Mouse (Mus musculus): ENCODE measurements around the gene Tjp1. TPM values are rescaled to one million over a fixed set of nuclear protein-coding genes. Genes with fewer than 3 reads are reported as not detected.

The Tjp1 gene
- polyA plus RNA-seq, 1 experiment from 2014 or later, result 3.1 TPM

DNA sequence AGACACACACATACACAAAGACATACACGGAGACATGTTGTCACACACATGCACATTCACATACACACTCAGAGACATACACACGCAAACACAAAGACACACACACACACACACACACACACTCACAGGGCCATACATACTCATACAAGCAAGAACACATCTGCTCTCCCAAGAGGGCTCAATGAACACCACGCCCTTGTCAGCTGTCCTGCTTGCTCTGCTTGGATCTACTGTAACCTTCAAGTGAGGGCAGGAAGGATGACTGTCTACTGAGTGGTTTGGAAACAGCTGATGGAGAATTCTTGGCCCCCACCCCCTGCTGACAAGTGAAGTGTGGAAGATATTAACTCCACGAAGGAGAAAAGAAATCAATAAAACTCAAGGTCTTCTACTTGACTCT lies 64.1 kb downstream of the Tjp1 start:
- no peak overlapping the region for H3K4me2 ChIP-seq
- no peaks in the 10 kb centered on the region for H3K9me3 ChIP-seq (replicated peaks)
- H3K9ac ChIP-seq, result no peak overlapping the region
- H3K4me3 ChIP-seq (replicated peaks), result no peak overlapping the region
- 49% methylated on average over 4 of the region's 4 CpGs for WGBS (ENCODE audit: insufficient replicate concordance)
- peaks cover 13% of the 10 kb centered on the region for H3K4me1 ChIP-seq (replicated peaks)
- H3K27me3 ChIP-seq, result no peaks in the 10 kb centered on the region
- no peak for ATAC-seq (ENCODE audit: insufficient read depth)
- H3K36me3 ChIP-seq (replicated peaks), result no peaks in the 10 kb centered on the region
- H3K27ac ChIP-seq (replicated peaks), result no peak overlapping the region

DNA sequence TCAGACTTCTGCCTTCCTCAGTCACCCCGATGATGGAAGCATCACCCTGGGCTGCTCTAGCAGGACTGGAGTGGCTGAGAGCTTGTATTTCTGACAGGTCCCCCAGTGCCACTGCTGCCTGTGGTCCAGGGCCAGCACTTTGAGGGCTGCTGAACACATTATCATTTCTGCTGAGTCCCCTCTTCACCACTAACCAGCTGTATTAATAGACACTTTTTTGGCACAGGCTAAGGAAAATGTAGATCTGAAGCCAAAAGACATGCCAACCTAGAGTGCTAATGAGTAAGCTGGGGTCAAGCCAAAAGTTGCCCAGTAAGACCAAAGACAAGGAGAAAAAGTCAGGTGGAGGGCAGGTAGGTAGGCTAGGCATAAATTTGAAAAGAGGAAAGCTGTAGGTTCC lies 66.2 kb downstream of the Tjp1 start:
- WGBS (ENCODE audit: insufficient replicate concordance), result 42% methylated on average over 1 of the region's 1 CpGs
- Histone ChIP-seq H3K4me3 (replicated peaks) (no peak overlapping the region), H3K4me1 (replicated peaks) (peaks cover 4% of the 10 kb centered on the region; the same call in 1 of the 2 replicates), H3K27me3 (no peaks in the 10 kb centered on the region), H3K27ac (replicated peaks) (no peak overlapping the region), H3K36me3 (replicated peaks) (no peaks in the 10 kb centered on the region), H3K4me2 (no peak overlapping the region), H3K9ac (no peak overlapping the region), H3K9me3 (replicated peaks) (no peaks in the 10 kb centered on the region)
- ATAC-seq (ENCODE audit: insufficient read depth), result no peak

DNA sequence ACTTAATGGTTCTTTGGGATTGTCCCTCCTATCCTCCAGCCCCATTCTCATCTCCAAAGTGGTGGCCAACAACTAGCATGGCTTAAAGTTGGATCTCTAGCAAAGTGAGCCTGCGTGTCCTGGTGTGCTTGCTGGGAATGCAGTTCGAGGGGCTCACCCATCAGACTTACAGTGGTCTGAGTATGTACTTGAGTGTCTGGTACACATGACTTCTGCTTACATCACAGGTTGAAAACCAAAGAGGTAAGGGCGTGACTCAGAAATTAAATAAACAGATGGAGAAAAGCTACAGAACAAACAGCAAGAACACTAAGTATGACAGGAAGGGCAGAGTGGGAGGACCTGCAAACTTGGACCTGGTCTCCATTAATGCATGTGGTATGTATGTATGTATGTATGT lies 67.4 kb downstream of the Tjp1 start:
- Histone ChIP-seq H3K4me3 (replicated peaks) (no peak overlapping the region), H3K36me3 (replicated peaks) (no peaks in the 10 kb centered on the region), H3K4me1 (replicated peaks) (no peaks in the 10 kb centered on the region), H3K27ac (replicated peaks) (no peak overlapping the region), H3K9ac (no peak overlapping the region), H3K4me2 (no peak overlapping the region), H3K9me3 (replicated peaks) (no peaks in the 10 kb centered on the region), H3K27me3 (no peaks in the 10 kb centered on the region)
- no peak for ATAC-seq (ENCODE audit: insufficient read depth)
- 59% methylated on average over 3 of the region's 3 CpGs for WGBS (ENCODE audit: insufficient replicate concordance)

DNA sequence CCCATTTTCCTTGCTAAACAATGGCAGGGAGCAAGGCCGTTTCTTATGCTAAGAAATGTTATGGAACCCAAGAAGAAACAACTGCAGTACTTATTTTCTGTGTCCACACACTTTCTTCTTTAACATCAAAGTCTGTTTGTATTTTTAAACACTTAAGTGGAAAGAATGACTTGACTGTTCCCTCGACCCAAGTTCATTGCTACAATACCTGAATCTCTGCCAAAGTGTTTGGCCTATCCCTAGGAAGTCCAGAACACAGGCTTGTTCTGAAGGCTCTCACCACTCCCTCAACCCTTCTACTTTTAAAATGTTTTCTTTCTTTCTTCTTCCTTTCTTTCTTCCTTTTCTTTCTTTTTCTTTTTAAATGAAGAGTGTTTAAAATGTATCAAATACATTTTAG lies 71.5 kb downstream of the Tjp1 start:
- Histone ChIP-seq H3K9ac (no peak overlapping the region), H3K27ac (replicated peaks) (no peak overlapping the region), H3K4me1 (replicated peaks) (no peaks in the 10 kb centered on the region), H3K4me3 (replicated peaks) (no peak overlapping the region), H3K36me3 (replicated peaks) (no peaks in the 10 kb centered on the region), H3K9me3 (replicated peaks) (no peaks in the 10 kb centered on the region), H3K4me2 (no peak overlapping the region), H3K27me3 (no peaks in the 10 kb centered on the region)
- 27% methylated on average over 2 of the region's 2 CpGs for WGBS (ENCODE audit: insufficient replicate concordance)
- ATAC-seq (ENCODE audit: insufficient read depth), result no peak

DNA sequence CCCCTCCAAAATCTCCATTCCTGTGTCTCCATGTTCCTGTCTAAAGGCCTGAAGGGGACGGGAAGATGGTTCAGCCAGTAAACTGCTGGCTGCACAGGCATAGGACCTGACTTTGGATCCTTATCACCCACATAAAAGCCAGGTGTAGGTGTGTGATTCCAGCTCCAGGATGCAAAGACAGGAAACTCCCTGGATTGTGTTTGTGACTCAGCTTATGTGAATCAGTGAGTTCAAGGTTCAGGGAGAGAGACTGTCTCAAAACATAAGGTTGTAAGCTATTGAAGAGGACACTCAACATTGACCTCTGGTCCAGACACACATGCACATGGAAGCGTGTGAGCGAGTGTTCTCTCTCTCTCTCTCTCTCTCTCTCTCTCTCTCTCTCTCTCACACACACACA lies 72.4 kb downstream of the Tjp1 start:
- H3K9ac ChIP-seq, result no peak overlapping the region
- no peak overlapping the region for H3K4me3 ChIP-seq (replicated peaks)
- no peaks in the 10 kb centered on the region for H3K27me3 ChIP-seq
- no peak for ATAC-seq (ENCODE audit: insufficient read depth)
- WGBS (ENCODE audit: insufficient replicate concordance), result 72% methylated on average over 3 of the region's 3 CpGs
- H3K9me3 ChIP-seq (replicated peaks), result no peaks in the 10 kb centered on the region
- no peak overlapping the region for H3K27ac ChIP-seq (replicated peaks)
- no peaks in the 10 kb centered on the region for H3K4me1 ChIP-seq (replicated peaks)
- no peak overlapping the region for H3K4me2 ChIP-seq
- no peaks in the 10 kb centered on the region for H3K36me3 ChIP-seq (replicated peaks)

DNA sequence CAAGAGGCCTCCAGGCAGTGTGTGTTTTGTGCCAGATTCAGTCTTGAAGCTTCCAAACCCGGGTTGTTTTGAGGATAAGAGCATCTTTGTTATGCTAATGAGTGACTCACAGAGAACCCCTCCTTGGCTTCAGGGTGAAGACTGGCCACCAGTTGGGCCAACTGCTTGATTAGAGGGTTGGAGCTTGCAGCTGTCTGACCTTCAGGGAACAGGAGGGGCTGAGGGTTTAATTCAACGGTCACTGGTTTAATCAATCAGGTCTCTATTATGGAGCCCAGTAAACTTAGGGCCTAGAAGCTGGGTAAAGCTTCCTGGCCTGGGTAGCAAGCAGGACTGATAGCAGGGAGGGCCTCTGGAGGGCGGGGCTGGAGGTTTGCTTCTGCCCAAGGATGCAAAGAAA lies 73.3 kb downstream of the Tjp1 start:
- H3K36me3 ChIP-seq (replicated peaks), result no peaks in the 10 kb centered on the region
- H3K4me1 ChIP-seq (replicated peaks), result no peaks in the 10 kb centered on the region
- H3K4me2 ChIP-seq, result no peak overlapping the region
- 38% methylated on average over 3 of the region's 3 CpGs for WGBS (ENCODE audit: insufficient replicate concordance)
- no peak for ATAC-seq (ENCODE audit: insufficient read depth)
- H3K27ac ChIP-seq (replicated peaks), result no peak overlapping the region
- H3K27me3 ChIP-seq, result no peaks in the 10 kb centered on the region
- no peaks in the 10 kb centered on the region for H3K9me3 ChIP-seq (replicated peaks)
- H3K4me3 ChIP-seq (replicated peaks), result no peak overlapping the region
- no peak overlapping the region for H3K9ac ChIP-seq

DNA sequence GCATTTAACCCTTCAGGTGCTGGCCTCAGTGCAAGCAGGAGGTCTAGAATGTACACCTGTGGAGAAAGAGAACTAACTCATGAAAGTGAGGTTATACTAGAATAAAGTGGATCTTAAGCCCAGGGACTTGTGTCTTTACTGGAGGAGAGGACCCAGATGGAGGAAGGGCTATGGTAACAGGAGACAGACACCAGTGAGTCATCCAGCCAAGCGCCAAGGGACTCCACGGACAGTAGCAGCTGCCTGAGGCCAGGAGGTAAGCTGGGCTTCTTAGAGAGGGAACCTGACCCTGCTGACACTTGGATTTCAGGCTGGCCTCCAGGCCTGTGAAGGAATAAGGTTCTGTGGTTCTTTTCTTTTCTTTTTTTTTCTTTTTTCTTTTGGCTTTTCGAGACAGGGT lies 75.3 kb downstream of the Tjp1 start:
- Histone ChIP-seq H3K4me3 (replicated peaks) (no peak overlapping the region), H3K27me3 (no peaks in the 10 kb centered on the region)
- 55% methylated on average over 3 of the region's 3 CpGs for WGBS (ENCODE audit: insufficient replicate concordance)

DNA sequence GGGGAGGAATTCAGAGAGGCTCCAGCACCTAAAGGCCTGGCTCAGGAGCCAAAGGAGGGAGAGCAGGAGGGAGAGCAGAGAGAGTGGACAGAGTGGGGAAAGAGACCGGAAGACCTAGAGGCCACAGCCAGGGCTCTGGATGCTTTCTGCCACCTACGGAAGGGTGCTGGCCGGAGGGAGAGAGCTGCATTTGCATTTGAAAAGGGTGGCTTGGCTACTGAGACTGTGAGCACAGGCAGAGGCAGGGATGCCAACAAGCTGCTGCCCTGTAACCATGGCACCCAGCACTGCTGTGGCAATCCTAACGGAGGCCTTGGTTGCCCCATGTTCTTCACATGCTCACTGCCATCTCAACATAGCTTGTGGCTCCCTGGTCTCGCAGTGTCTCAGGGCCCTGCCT lies 77.4 kb downstream of the Tjp1 start:
- Histone ChIP-seq H3K4me3 (replicated peaks) (no peak overlapping the region), H3K4me2 (no peak overlapping the region), H3K27me3 (no peaks in the 10 kb centered on the region), H3K4me1 (replicated peaks) (no peaks in the 10 kb centered on the region), H3K27ac (replicated peaks) (no peak overlapping the region), H3K9ac (no peak overlapping the region), H3K36me3 (replicated peaks) (no peaks in the 10 kb centered on the region), H3K9me3 (replicated peaks) (no peaks in the 10 kb centered on the region)
- WGBS (ENCODE audit: insufficient replicate concordance), result 62% methylated on average over 5 of the region's 5 CpGs
- no peak for ATAC-seq (ENCODE audit: insufficient read depth)

More for the DNA sequence above, 75.3 kb downstream of the Tjp1 start:
- no peak overlapping the region for H3K27ac ChIP-seq (replicated peaks)
- no peak overlapping the region for H3K9ac ChIP-seq
- H3K4me2 ChIP-seq, result no peak overlapping the region
- no peaks in the 10 kb centered on the region for H3K9me3 ChIP-seq (replicated peaks)
- H3K36me3 ChIP-seq (replicated peaks), result no peaks in the 10 kb centered on the region
- no peak for ATAC-seq (ENCODE audit: insufficient read depth)
- no peaks in the 10 kb centered on the region for H3K4me1 ChIP-seq (replicated peaks)

DNA sequence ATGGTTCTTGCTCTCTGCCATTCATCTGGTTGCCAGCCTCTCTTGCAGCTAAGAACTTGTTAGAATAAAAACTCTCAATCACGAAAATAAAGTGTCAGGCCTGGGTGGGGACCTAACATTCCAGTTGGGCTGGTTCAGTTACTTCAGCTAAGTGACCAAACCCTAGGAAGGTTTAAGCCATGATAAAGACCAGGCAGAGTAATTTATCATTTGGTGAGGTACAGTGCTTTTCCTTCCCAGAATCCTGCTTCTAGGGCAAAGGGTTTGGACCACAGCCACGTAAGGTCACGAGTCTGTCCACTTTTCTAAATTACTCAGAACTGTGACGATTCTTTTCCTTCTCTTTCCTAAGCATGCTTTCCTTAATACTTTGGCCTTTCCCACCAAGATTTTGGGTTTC lies 86.1 kb downstream of the Tjp1 start:
- ATAC-seq (ENCODE audit: insufficient read depth), result no peak
- H3K4me3 ChIP-seq (replicated peaks), result no peak overlapping the region
- no peaks in the 10 kb centered on the region for H3K4me1 ChIP-seq (replicated peaks)
- H3K9ac ChIP-seq, result no peak overlapping the region
- no peaks in the 10 kb centered on the region for H3K9me3 ChIP-seq (replicated peaks)
- 62% methylated on average over 4 of the region's 4 CpGs for whole genome bisulfite sequencing (ENCODE audit: insufficient replicate concordance)
- H3K27ac ChIP-seq (replicated peaks), result no peak overlapping the region
- H3K4me2 ChIP-seq, result no peak overlapping the region
- no peaks in the 10 kb centered on the region for H3K36me3 ChIP-seq (replicated peaks)
- no peaks in the 10 kb centered on the region for H3K27me3 ChIP-seq

DNA sequence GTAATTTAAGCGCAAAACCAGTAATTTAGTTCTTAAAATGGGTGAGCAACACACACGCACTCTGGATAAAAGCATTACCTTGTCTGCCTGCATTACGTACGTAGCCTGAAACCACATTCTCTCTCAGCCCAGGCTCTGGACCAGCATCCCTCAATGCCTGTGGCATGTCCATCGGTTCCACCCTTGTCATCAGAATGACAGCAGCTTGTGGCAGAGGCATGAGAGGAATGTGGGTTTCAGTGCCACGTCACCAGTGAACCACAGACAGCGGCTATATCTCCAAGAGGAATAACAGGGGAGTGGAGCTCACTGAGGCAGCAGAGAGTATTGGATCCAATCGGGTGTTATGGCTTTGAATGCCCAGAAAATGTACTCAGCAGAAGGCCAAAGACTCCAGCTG lies 88.1 kb downstream of the Tjp1 start:
- Histone ChIP-seq H3K27ac (replicated peaks) (no peak overlapping the region), H3K36me3 (replicated peaks) (no peaks in the 10 kb centered on the region), H3K4me3 (replicated peaks) (no peak overlapping the region), H3K9ac (no peak overlapping the region), H3K4me1 (replicated peaks) (no peaks in the 10 kb centered on the region), H3K27me3 (no peaks in the 10 kb centered on the region), H3K9me3 (replicated peaks) (no peaks in the 10 kb centered on the region), H3K4me2 (no peak overlapping the region)
- ATAC-seq (ENCODE audit: insufficient read depth), result no peak
- WGBS (ENCODE audit: insufficient replicate concordance), result 56% methylated on average over 8 of the region's 8 CpGs

DNA sequence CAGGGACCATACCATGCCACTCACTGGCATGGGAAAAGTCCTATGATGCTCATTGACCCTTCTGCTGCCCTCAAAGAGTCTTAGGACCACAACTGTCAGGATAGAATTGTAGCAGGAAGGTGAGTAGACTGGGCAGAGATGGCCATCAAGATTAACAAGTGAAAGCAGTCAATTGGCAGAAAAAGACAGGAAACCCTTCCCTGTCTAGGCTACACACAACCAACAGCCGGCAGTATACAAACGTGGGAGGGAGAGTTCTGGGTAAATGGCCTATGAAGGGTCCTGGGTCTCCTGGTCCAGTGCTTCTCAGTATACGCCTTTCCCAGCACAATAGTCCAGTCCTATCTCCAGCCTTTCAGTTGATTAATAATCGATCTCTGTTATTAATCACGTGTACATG lies 89.4 kb downstream of the Tjp1 start:
- no peak for ATAC-seq (ENCODE audit: insufficient read depth)
- H3K36me3 ChIP-seq (replicated peaks), result no peaks in the 10 kb centered on the region
- no peaks in the 10 kb centered on the region for H3K9me3 ChIP-seq (replicated peaks)
- 55% methylated on average over 5 of the region's 5 CpGs for WGBS (ENCODE audit: insufficient replicate concordance)
- no peak overlapping the region for H3K9ac ChIP-seq
- H3K4me3 ChIP-seq (replicated peaks), result no peak overlapping the region
- no peaks in the 10 kb centered on the region for H3K27me3 ChIP-seq
- H3K4me1 ChIP-seq (replicated peaks), result no peaks in the 10 kb centered on the region
- H3K27ac ChIP-seq (replicated peaks), result no peak overlapping the region
- H3K4me2 ChIP-seq, result no peak overlapping the region

DNA sequence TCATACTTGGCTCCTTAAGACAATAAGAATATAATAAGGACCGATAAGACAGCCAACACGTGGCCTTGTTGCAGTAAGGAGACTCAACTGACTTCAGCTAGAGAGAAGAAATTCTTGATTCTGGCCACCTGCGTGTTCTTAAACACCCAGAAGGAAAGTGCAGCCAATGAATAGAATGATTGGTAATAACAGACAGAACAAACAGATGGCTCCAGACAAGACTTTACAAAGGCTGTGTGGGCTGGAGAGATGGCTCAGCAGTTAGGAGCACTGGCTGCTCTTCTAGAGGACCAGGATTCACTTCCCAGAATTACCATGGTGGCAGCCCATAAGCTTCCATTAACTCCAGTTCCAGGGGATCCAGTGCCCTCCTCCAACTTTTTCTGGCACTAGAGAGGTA lies 90.7 kb downstream of the Tjp1 start:
- Histone ChIP-seq H3K4me1 (replicated peaks) (no peaks in the 10 kb centered on the region), H3K27ac (replicated peaks) (no peak overlapping the region), H3K9ac (no peak overlapping the region), H3K4me3 (replicated peaks) (no peak overlapping the region), H3K36me3 (replicated peaks) (no peaks in the 10 kb centered on the region), H3K4me2 (no peak overlapping the region), H3K27me3 (no peaks in the 10 kb centered on the region), H3K9me3 (replicated peaks) (no peaks in the 10 kb centered on the region)
- no peak for ATAC-seq (ENCODE audit: insufficient read depth)
- 59% methylated on average over 3 of the region's 3 CpGs for WGBS (ENCODE audit: insufficient replicate concordance)

Measured in liver, embryonic 15.5 days (tissue).